Comparison of ENCODE assay signal across 17 mouse cellular contexts in genomic region chr3:115768290-115768689, GRCm38 (mm10). TPM values are rescaled to one million over a fixed set of nuclear protein-coding genes. Genes with fewer than 3 reads are reported as not detected.
DNase-seq lines count a peak whose midpoint lies in the region; ATAC-seq and TF ChIP-seq lines count a peak whose summit lies in the region.
"Had no signal": no experiment of that assay in that cellular context is flagged by ENCODE, and none has a peak within 500 bp of the region (broad histone marks: within the 10 kb centered on the region; RNA-seq: fewer than 3 reads in every experiment).

No protein-coding gene starts in this region.

- H3K4me1 ChIP-seq in heart, embryonic 13.5 days = peaks cover 16% of the 10 kb centered on the region
- no peaks in the 10 kb centered on the region for H3K4me1 ChIP-seq in kidney, postnatal 0 days (replicated peaks; ENCODE audit: insufficient read depth, low read length)
- no peaks in the 10 kb centered on the region for H3K4me1 ChIP-seq in cortical plate, adult 2 months (ENCODE audit: control insufficient read depth, insufficient read depth, low read length)
- H3K4me1 ChIP-seq: forebrain, embryonic 13.5 days; midbrain, embryonic 15.5 days had no signal

- no peaks in the 10 kb centered on the region for H3K36me3 ChIP-seq in heart, embryonic 13.5 days
- H3K36me3 ChIP-seq in kidney, postnatal 0 days (ENCODE audit: insufficient read depth, low read length) = no peaks in the 10 kb centered on the region
- H3K36me3 ChIP-seq: liver, embryonic 15.5 days; midbrain, embryonic 15.5 days had no signal

- no peak for DNase-seq in heart, postnatal 14 days
- DNase-seq in kidney, postnatal 0 days (ENCODE audit: low spot score) = no peak
- no peak for DNase-seq in kidney, adult 11 months
- DNase-seq in 416B (ENCODE audit: low read depth) = peak; percentile 35
- no peak for DNase-seq in thymus, adult 18-20 months
- DNase-seq: cerebellum, adult 8-10 months; gastrocnemius, postnatal 10 days; thymus, postnatal 14 days had no signal

- no peak overlapping the region for H3K9ac ChIP-seq in heart, embryonic 13.5 days
- H3K9ac ChIP-seq in kidney, postnatal 0 days (ENCODE audit: low read depth, low read length) = no peak overlapping the region
- H3K9ac ChIP-seq: forebrain, embryonic 13.5 days; liver, embryonic 15.5 days; midbrain, embryonic 15.5 days had no signal

- H3K9me3 ChIP-seq in heart, embryonic 13.5 days = no peaks in the 10 kb centered on the region
- H3K9me3 ChIP-seq in kidney, postnatal 0 days (replicated peaks; ENCODE audit: low read length) = no peaks in the 10 kb centered on the region
- H3K9me3 ChIP-seq: liver, embryonic 15.5 days; megakaryocyte, embryonic 14.5 days; midbrain, embryonic 15.5 days had no signal

- intact Hi-C loops in heart, postnatal 14 days (cut with DNase I) = no loop called here

- no peak overlapping the region for H3K4me2 ChIP-seq in heart, embryonic 13.5 days
- no peak overlapping the region for H3K4me2 ChIP-seq in kidney, postnatal 0 days (ENCODE audit: low read length)
- H3K4me2 ChIP-seq: forebrain, embryonic 13.5 days; liver, embryonic 15.5 days; midbrain, embryonic 15.5 days had no signal

- no peaks in the 10 kb centered on the region for H3K27me3 ChIP-seq in heart, embryonic 13.5 days (replicated peaks)
- H3K27me3 ChIP-seq in kidney, postnatal 0 days (ENCODE audit: insufficient read depth, low read length) = no peaks in the 10 kb centered on the region
- H3K27me3 ChIP-seq: forebrain, embryonic 13.5 days; liver, embryonic 15.5 days; megakaryocyte, embryonic 14.5 days; midbrain, embryonic 15.5 days had no signal

- ATAC-seq in heart, embryonic 13.5 days (ENCODE audit: extremely low read depth, insufficient number of reproducible peaks, low FRiP score, low TSS enrichment) = no peak
- ATAC-seq in kidney, postnatal 0 days (replicated peaks; ENCODE audit: low FRiP score, low read depth) = no peak
- ATAC-seq: forebrain, embryonic 13.5 days; hindbrain, embryonic 16.5 days; intestine, embryonic 16.5 days; midbrain, embryonic 15.5 days had no signal

- no peak overlapping the region for H3K4me3 ChIP-seq in heart, embryonic 13.5 days
- H3K4me3 ChIP-seq in kidney, postnatal 0 days (replicated peaks; ENCODE audit: low read depth, low read length) = no peak overlapping the region
- no peak overlapping the region for H3K4me3 ChIP-seq in cortical plate, adult 2 months (ENCODE audit: insufficient read depth, low read length)
- H3K4me3 ChIP-seq: forebrain, embryonic 13.5 days; liver, embryonic 15.5 days; midbrain, embryonic 15.5 days; myocyte had no signal

- whole genome bisulfite sequencing in heart, embryonic 13.5 days = 65% methylated on average over 1 of the region's 1 CpGs
- 86% methylated on average over 1 of the region's 1 CpGs for WGBS in kidney, postnatal 0 days

- peak overlapping the region; percentile 56 for H3K27ac ChIP-seq in heart, embryonic 13.5 days (replicated peaks)
- 0 out of 2 replicates have a peak overlapping the region, but pooled peaks have one; percentile 39 for H3K27ac ChIP-seq in kidney, postnatal 0 days
- peak overlapping the region; percentile 78 for H3K27ac ChIP-seq in cortical plate, adult 2 months (ENCODE audit: insufficient read depth, low read length)
- H3K27ac ChIP-seq: forebrain, embryonic 13.5 days; liver, embryonic 15.5 days; midbrain, embryonic 15.5 days had no signal

- TF ChIP-seq CTCF in kidney, postnatal 0 days (IDR thresholded peaks at IDR 0.05; ENCODE audit: low read depth) = no peak
- TF ChIP-seq CTCF in cortical plate, adult 2 months (IDR thresholded peaks at IDR 0.05; ENCODE audit: extremely low read depth, insufficient read depth, low read length) = no peak

- TF ChIP-seq POLR2A in cortical plate, adult 2 months (IDR thresholded peaks at IDR 0.05; ENCODE audit: extremely low read depth, insufficient read depth, low read length) = no peak

RNA-seq across cellular contexts. Expression of gene S1pr1, which starts 53.4 kb away (rescaled TPM):
- polyA plus RNA-seq in heart, embryonic 13.5 days (2015; fragmentation: Nextera tagmentation; extraction: Ambion mirVana) = 76.9 and 80.8 TPM in 2 replicates
- total RNA-seq in heart, postnatal 14 days (2021) = 100 to 1,000 TPM in 1 of 2 experiments, 10 to 100 TPM in 1; 99.1 to 105 TPM
- 17.8 and 20.1 TPM in 2 replicates for polyA plus RNA-seq in kidney, postnatal 0 days (2015; fragmentation: Nextera tagmentation; extraction: Ambion mirVana)
- polyA plus RNA-seq in cortical plate, adult 2 months (2012; rRNA removed) = 194 and 210 TPM in 2 replicates
